Mouse (Mus musculus) liver, embryonic 14.5 days (tissue): ENCODE results near the gene Fbxl18. TPM values are rescaled to one million over a fixed set of nuclear protein-coding genes. Genes with fewer than 3 reads are reported as not detected.

Experiments used
- ATAC-seq: fragments of 200-750 bp; cut with Nextera tagmentation; 2 replicates; pipeline ENCODE4 v1.8.0; 2017; ENCODE audit warnings: moderate number of reproducible peaks, mild to moderate bottlenecking, moderate library complexity; ENCODE audit not compliant: insufficient read depth
- DNase-seq, 3 experiments: peaks; one replicate each; pipeline ENCODE4 v3.0.0-alpha.2; 2012 to 2013; ENCODE audit warnings: low read depth in 3 of 3, low spot score in 3 of 3
- H3K27ac ChIP-seq: fragments of 300-500 bp; sonication (generic); 2 replicates; pipeline ENCODE4 v1.5.1; 2014; ENCODE audit warnings: moderate library complexity, mild to moderate bottlenecking, control low read depth, inconsistent platforms
- H3K27me3 ChIP-seq: fragments of 300-500 bp; sonication (generic); 2 replicates; pipeline ENCODE4 v1.6.1; 2014; ENCODE audit warnings: mild to moderate bottlenecking, low read length, moderate library complexity; ENCODE audit not compliant: control insufficient read depth, insufficient read depth
- H3K36me3 ChIP-seq: fragments of 300-500 bp; sonication (generic); replicated peaks from 2 replicates; pipeline ENCODE4 v1.6.1; 2014; ENCODE audit warnings: low read depth; ENCODE audit not compliant: control insufficient read depth, insufficient read depth
- H3K4me1 ChIP-seq, 2 experiments: fragments of 200-500 bp in 1 of 2; fragments of 300-500 bp in 1 of 2; sonication (generic) in 1 of 2; replicated peaks; 2 replicates each; pipeline ENCODE4 v1.6.1; 2012 to 2014; ENCODE audit warnings: antibody characterized with exemption in 1 of 2, inconsistent platforms in 1 of 2, low read length in 1 of 2; ENCODE audit not compliant: control insufficient read depth in 2 of 2, insufficient read depth in 2 of 2
- H3K4me2 ChIP-seq: fragments of 300-500 bp; sonication (generic); 2 replicates; pipeline ENCODE4 v1.6.1; 2014; ENCODE audit warnings: low read depth, mild to moderate bottlenecking, control low read depth, moderate library complexity
- H3K4me3 ChIP-seq, 2 experiments: fragments of 200-500 bp in 1 of 2; fragments of 300-500 bp in 1 of 2; sonication (generic) in 1 of 2; 2 replicates each; pipeline ENCODE4 v1.5.1; 2012 to 2014; ENCODE audit warnings: low read depth in 2 of 2, low read length in 2 of 2, mild to moderate bottlenecking in 2 of 2, control low read depth in 1 of 2, inconsistent platforms in 1 of 2, moderate library complexity in 1 of 2; ENCODE audit not compliant: insufficient read depth in 1 of 2
- H3K9ac ChIP-seq: fragments of 300-500 bp; sonication (generic); replicated peaks from 2 replicates; pipeline ENCODE4 v1.6.1; 2014; ENCODE audit warnings: mild to moderate bottlenecking, control low read depth, moderate library complexity
- H3K9me3 ChIP-seq: fragments of 300-500 bp; sonication (generic); 2 replicates; pipeline ENCODE4 v1.6.1; 2016; ENCODE audit warnings: low read length, mixed read lengths; ENCODE audit not compliant: control insufficient read depth
- CTCF ChIP-seq: IDR thresholded peaks from 2 replicates; pipeline ENCODE4 v1.5.1; 2016; ENCODE audit warnings: antibody characterized with exemption, low read depth, control low read depth
- EP300 ChIP-seq: IDR thresholded peaks from 2 replicates; pipeline ENCODE4 v1.6.1; 2016; ENCODE audit warnings: antibody characterized with exemption, low read depth
- WGBS: fragments of 180-500 bp; shearing (Covaris S2); extraction: QIAGEN DNeasy Blood & Tissue Kit; methylation state at CpG from one replicate; pipeline ENCODE4 v1.1.7; 2014; ENCODE audit not compliant: insufficient replicate concordance; 5-methylcytosine and 5-hydroxymethylcytosine counted together
- polyA plus RNA-seq, 2 experiments: library from polyadenylated mRNA; depleted of rRNA in 1 of 2; stranded (reverse) in 1 of 2; unstranded in 1 of 2; fragments of >200 nt; fragmentation: Nextera tagmentation in 1 of 2; extraction: Ambion mirVana in 1 of 2; gene quantifications; 2 replicates each; pipeline versions ENCODE4 v1.2.1 to v1.2.3; 2012 to 2014

Gene Fbxl18
- polyA plus RNA-seq, 2 experiments, result 1.6 to 1.9 TPM

DNA sequence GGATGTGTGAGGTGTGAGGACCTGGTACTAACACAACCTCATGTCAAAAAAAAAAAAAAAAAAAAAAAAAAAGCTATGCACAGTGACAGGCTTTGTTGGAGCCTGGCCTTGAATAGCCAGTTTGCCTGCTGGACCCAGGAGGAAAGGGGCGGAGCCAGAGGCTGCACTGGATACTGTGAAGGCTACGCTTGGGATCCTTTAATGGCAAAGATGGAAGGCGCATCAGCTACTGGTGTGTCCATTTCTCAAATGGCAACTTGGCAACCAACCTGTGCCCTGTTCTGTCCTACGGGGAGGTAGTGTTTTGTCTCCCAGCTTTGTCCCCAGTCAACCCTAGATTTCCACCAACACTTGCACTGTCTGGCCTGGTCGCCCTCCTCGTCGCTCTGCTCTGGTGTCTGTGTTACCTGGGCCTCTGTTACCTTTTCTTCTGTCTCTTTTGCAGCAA lies 6.2 kb upstream of the Fbxl18 start:
- DNase-seq (no peak), ATAC-seq (no peak)
- no peak for TF ChIP-seq CTCF
- TF ChIP-seq EP300, result no peak
- Histone ChIP-seq H3K27me3 (no peaks in the 10 kb centered on the region), H3K4me2 (no peak overlapping the region), H3K9me3 (no peaks in the 10 kb centered on the region), H3K36me3 (peaks cover 57% of the 10 kb centered on the region), H3K4me3 (no peak overlapping the region), H3K9ac (no peak overlapping the region), H3K27ac (no peak overlapping the region), H3K4me1 (peaks cover 5 to 8% of the 10 kb centered on the region in 2 experiments)
- 85% methylated on average over 7 of the region's 7 CpGs for WGBS

DNA sequence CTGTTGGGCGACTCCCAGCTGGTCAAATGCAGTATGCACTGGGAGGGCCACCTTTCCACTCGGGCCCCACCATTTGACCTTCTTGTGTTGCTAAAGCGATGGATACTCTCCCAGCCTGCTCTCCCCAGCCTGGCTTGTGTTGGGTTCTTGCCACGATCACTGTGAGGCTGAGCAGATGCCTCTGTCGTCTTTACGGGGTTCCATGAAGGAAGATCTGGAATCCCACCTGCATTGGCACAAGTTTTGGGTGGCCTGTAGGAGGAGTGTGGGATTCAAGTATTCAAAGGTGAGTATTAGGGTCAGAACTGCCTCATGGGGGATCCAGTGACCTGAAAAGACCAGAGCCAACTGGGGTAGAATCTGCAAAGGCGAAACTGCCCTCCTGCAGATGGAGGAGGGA lies 5.4 kb upstream of the Fbxl18 start:
- DNase-seq (no peak), ATAC-seq (no peak)
- H3K4me2 ChIP-seq, result no peak overlapping the region
- H3K4me1 ChIP-seq, result peaks cover 12% of the 10 kb centered on the region in 2 experiments
- peaks cover 57% of the 10 kb centered on the region for H3K36me3 ChIP-seq
- H3K4me3 ChIP-seq, result no peak overlapping the region
- WGBS, result 76% methylated on average over 7 of the region's 7 CpGs
- H3K9ac ChIP-seq, result no peak overlapping the region
- TF ChIP-seq CTCF (no peak), EP300 (no peak)
- H3K9me3 ChIP-seq, result no peaks in the 10 kb centered on the region
- no peaks in the 10 kb centered on the region for H3K27me3 ChIP-seq
- H3K27ac ChIP-seq, result no peak overlapping the region

DNA sequence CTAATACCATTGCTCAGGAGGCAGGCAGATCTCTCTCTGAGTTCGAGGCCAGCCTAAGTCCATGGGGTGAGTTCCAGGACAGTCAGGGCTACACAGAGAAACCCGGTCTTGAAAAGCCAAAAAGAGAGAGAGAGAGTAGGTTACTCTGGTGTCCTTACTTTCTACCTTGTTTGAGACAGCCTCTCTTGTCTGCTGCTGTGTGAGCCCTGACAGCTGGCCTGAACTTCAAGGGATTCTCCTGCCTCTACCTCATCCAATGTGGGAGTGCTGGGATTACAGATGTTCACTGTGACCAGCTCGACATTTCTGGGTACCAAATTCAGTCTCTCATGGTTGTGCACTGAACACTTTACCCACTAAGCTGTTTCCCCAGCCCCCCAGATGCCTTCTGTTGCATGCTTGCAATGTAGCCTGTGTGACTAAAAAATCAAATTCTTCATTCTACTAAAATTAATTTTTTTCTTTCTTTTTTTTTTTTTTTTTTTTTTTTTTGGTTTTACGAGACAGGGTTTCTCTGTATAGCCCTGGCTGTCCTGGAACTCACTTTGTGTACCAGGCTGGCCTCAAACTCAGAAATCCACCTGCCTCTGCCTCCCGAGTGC lies 4.8 kb upstream of the Fbxl18 start:
- Histone ChIP-seq H3K4me1 (peaks cover 12 to 15% of the 10 kb centered on the region in 2 experiments), H3K4me2 (no peak overlapping the region), H3K36me3 (peaks cover 51% of the 10 kb centered on the region), H3K27me3 (no peaks in the 10 kb centered on the region), H3K4me3 (no peak overlapping the region), H3K9ac (no peak overlapping the region), H3K27ac (no peak overlapping the region), H3K9me3 (no peaks in the 10 kb centered on the region)
- DNase-seq, result no peak
- no peak for ATAC-seq
- 68% methylated on average over 4 of the region's 5 CpGs for WGBS
- TF ChIP-seq EP300 (no peak), CTCF (no peak)

DNA sequence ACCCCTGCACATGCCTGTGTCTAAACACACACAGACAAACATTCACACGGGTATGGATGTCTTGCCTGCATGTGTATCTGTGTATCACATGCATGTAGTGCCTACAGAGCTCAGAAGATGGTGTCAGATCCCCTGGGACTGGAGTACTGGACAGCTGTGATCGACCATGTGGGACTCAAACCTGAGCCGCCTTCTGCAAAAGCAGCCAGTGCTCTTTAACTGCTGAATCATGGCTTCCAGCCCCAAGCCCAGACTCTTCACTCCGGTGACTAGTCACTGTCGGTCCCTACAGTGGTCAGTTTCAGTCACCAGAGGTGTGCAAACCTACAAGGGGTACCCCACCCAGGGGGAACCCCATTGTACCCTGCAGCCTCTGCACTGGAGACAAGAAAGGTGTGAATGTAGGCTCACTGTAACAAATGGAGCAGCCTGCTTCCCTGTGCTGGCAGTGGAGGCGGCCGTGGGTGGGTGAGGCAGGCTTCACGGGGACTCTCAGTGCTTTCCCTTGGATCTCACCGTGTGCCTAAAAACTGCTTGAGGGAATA lies 3.9 kb upstream of the Fbxl18 start:
- Histone ChIP-seq H3K27ac (no peak overlapping the region), H3K4me2 (no peak overlapping the region), H3K9me3 (no peaks in the 10 kb centered on the region), H3K27me3 (no peaks in the 10 kb centered on the region), H3K4me1 (peaks cover 11 to 18% of the 10 kb centered on the region in 2 experiments), H3K4me3 (no peak overlapping the region), H3K9ac (no peak overlapping the region), H3K36me3 (peaks cover 42% of the 10 kb centered on the region)
- DNase-seq, result no peak
- 80% methylated on average over 9 of the region's 9 CpGs for WGBS
- TF ChIP-seq CTCF (no peak), EP300 (no peak)
- ATAC-seq, result no peak

DNA sequence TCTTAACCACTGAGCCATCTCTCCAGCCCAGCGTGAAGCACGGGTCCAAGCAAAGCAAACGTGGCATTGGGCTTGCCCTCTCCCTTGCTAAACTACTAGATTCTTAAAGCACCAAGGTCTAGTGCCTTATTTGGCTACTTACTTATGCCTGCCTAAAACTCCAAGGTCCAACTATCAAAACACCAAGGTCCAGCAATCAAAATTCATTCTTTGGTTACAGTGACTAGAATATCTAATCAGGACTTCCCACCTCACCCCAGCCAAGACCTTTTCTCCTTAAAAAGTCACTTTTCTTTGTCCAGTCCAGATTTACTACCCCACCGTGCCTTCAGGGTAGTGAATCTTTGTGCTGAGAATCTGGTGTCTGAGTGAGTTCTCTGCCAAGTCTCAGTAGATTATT lies 3.1 kb upstream of the Fbxl18 start:
- H3K27ac ChIP-seq, result no peak overlapping the region
- H3K9me3 ChIP-seq, result no peaks in the 10 kb centered on the region
- H3K9ac ChIP-seq, result no peak overlapping the region
- 75% methylated on average over 4 of the region's 4 CpGs for WGBS
- no peak for DNase-seq
- ATAC-seq, result no peak
- H3K36me3 ChIP-seq, result peaks cover 34% of the 10 kb centered on the region
- peaks cover 13 to 19% of the 10 kb centered on the region in 2 experiments for H3K4me1 ChIP-seq
- no peak overlapping the region for H3K4me3 ChIP-seq
- no peaks in the 10 kb centered on the region for H3K27me3 ChIP-seq
- TF ChIP-seq EP300, result no peak
- no peak for TF ChIP-seq CTCF
- no peak overlapping the region for H3K4me2 ChIP-seq
